Mouse (Mus musculus): ENCODE results near the gene Epyc.
"Not testable (repeated sequence)": the region's sequence is repeated elsewhere in the genome, so short reads cannot be mapped to it uniquely, and the experiment has no call there.

Epyc gene

DNA sequence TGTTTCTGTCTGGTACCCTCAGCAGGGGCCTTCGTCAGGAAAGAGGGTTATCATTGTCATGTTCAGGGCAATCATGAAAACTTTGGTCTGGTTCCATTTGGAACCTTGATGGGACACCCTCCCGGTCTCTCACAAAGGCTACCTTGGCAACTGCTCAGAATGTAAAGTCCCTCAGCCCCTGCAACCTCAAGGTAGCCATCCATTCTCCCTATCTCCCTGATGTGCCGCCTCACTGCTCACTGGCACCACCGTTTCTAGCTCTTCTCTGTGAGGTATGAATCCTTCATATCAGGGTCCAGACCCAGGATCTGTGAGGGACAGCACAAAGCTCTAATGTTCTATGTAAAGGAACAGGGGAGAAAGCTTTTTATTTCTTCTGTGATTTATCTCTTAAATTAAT is 70.7 kb downstream of the Epyc start:
- DNase-seq (ENCODE audit: low spot score in 2 of 2), result no peak

GRCm38 (mm10) chr10:97715289-97715906 is 71.5 kb downstream of the Epyc start:
- DNase-seq (ENCODE audit: low spot score in 2 of 2), result no peak

GRCm38 (mm10) chr10:97717233-97717632 is 73.4 kb downstream of the Epyc start:
- DNase-seq (ENCODE audit: low spot score in 2 of 2), result no peak

- DNase-seq (ENCODE audit: low spot score in 2 of 2), result no peak
Observed at GRCm38 (mm10) chr10:97718021-97718420, 74.2 kb downstream of the Epyc start.

DNA sequence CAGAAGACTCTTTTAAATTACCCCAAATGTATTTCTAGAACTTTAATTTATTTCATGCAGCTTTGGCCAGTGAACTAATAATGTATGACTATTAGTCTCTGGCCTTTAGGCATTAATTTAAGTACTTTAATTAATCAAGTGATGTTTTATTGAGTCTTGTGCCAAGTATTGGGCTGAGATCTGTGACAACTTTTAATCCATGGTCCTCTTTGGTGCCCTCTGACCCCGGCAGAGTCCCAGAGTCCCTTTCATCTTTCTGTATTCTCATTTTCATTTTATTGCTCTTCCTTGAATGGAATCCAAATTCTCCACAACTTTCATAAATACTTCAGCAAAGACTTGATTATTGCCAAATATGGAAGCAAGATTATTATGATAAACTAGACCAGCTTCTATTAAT is 76.8 kb downstream of the Epyc start:
- DNase-seq (ENCODE audit: low spot score in 2 of 2), result no peak

GRCm38 (mm10) chr10:97722709-97723108 is 78.8 kb downstream of the Epyc start:
- DNase-seq (ENCODE audit: low spot score in 2 of 2), result no peak

- DNase-seq (ENCODE audit: low spot score in 2 of 2), result no peak
Observed at GRCm38 (mm10) chr10:97725929-97726328, 82.1 kb downstream of the Epyc start.

DNA sequence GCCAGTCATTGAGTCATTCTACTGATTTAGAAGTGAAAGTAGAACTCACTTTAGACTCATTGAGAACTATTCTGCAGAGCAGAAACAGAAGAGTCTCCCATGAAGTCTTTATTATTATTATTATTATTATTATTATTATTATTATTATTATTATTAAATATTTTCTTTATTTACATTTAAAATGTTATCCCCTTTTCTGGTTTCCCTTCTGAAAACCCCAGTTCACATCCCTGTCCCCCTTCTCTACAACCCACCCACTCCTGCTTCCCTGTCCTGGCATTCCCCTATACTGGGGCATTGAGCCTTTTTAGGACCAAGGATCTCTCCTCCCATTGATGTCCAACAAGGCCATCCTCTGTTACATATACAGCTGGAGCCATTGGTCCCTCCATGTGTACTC is 82.8 kb downstream of the Epyc start, which contains the start of gene C030005K15Rik:
C030005K15Rik (minus strand) TSS at position 101 of the 400 bp plus-strand sequence.
- not testable (repeated sequence) for DNase-seq (ENCODE audit: low spot score in 2 of 2)
